In genomic region chr14:74538187-74538586, GRCm38 (mm10) we compare ENCODE assay signal across 25 mouse cellular contexts.
DNase-seq lines count a peak whose midpoint lies in the region; ATAC-seq and TF ChIP-seq lines count a peak whose summit lies in the region.
"Had no signal": no experiment of that assay in that cellular context is flagged by ENCODE, and none has a peak within 500 bp of the region (broad histone marks: within the 10 kb centered on the region; RNA-seq: fewer than 3 reads in every experiment).

No protein-coding gene starts in this region.

- no peak overlapping the region for H3K9ac ChIP-seq in forebrain, postnatal 0 days
- no peak overlapping the region for H3K9ac ChIP-seq in forebrain, embryonic 13.5 days
- H3K9ac ChIP-seq in stomach, embryonic 14.5 days (replicated peaks; ENCODE audit: low read depth, low read length), result no peak overlapping the region
- H3K9ac ChIP-seq in stomach, postnatal 0 days (ENCODE audit: low read length), result no peak overlapping the region
- H3K9ac ChIP-seq: embryonic facial prominence, embryonic 13.5 days; kidney, embryonic 15.5 days; limb, embryonic 15.5 days; liver, embryonic 14.5 days; lung, embryonic 15.5 days had no signal

- no peaks in the 10 kb centered on the region for H3K36me3 ChIP-seq in forebrain, postnatal 0 days (ENCODE audit: insufficient read depth)
- H3K36me3 ChIP-seq in forebrain, embryonic 13.5 days (ENCODE audit: poor library complexity, severe bottlenecking), result no peaks in the 10 kb centered on the region
- no peaks in the 10 kb centered on the region for H3K36me3 ChIP-seq in stomach, embryonic 14.5 days (ENCODE audit: control insufficient read depth, insufficient read depth, low read length)
- H3K36me3 ChIP-seq in stomach, postnatal 0 days (ENCODE audit: control insufficient read depth, insufficient read depth, low read length), result no peaks in the 10 kb centered on the region
- H3K36me3 ChIP-seq: embryonic facial prominence, embryonic 13.5 days; kidney, embryonic 15.5 days; limb, embryonic 15.5 days; lung, embryonic 15.5 days had no signal

- no peak overlapping the region for H3K4me3 ChIP-seq in forebrain, postnatal 0 days (ENCODE audit: low read depth, low read length)
- no peak overlapping the region for H3K4me3 ChIP-seq in forebrain, embryonic 13.5 days
- H3K4me3 ChIP-seq in stomach, embryonic 14.5 days (ENCODE audit: low read depth, low read length), result no peak overlapping the region
- no peak overlapping the region for H3K4me3 ChIP-seq in stomach, postnatal 0 days (ENCODE audit: low read depth, low read length)
- H3K4me3 ChIP-seq: embryonic facial prominence, embryonic 13.5 days; kidney, embryonic 15.5 days; limb, embryonic 15.5 days; lung, embryonic 15.5 days had no signal

- no peaks in the 10 kb centered on the region for H3K4me1 ChIP-seq in forebrain, postnatal 0 days (ENCODE audit: insufficient read depth)
- H3K4me1 ChIP-seq in forebrain, embryonic 13.5 days, result no peaks in the 10 kb centered on the region
- no peaks in the 10 kb centered on the region for H3K4me1 ChIP-seq in stomach, embryonic 14.5 days (ENCODE audit: control insufficient read depth, insufficient read depth, low read length)
- no peaks in the 10 kb centered on the region for H3K4me1 ChIP-seq in stomach, postnatal 0 days (replicated peaks; ENCODE audit: control insufficient read depth, insufficient read depth)
- H3K4me1 ChIP-seq: embryonic facial prominence, embryonic 13.5 days; kidney, embryonic 15.5 days; limb, embryonic 15.5 days; lung, embryonic 15.5 days had no signal

- H3K9me3 ChIP-seq in forebrain, postnatal 0 days (ENCODE audit: low read length), result no peaks in the 10 kb centered on the region
- no peaks in the 10 kb centered on the region for H3K9me3 ChIP-seq in forebrain, embryonic 13.5 days (replicated peaks)
- H3K9me3 ChIP-seq in stomach, embryonic 14.5 days (ENCODE audit: control insufficient read depth, low read depth, low read length), result no peaks in the 10 kb centered on the region
- no peaks in the 10 kb centered on the region for H3K9me3 ChIP-seq in stomach, postnatal 0 days (ENCODE audit: control insufficient read depth, low read length)
- H3K9me3 ChIP-seq: embryonic facial prominence, embryonic 13.5 days; kidney, embryonic 15.5 days; limb, embryonic 15.5 days; lung, embryonic 15.5 days had no signal

- WGBS in forebrain, postnatal 0 days, result 62% methylated on average over 2 of the region's 2 CpGs
- WGBS in forebrain, embryonic 13.5 days, result 91% methylated on average over 2 of the region's 2 CpGs
- 60% methylated on average over 2 of the region's 2 CpGs for WGBS in stomach, embryonic 14.5 days
- WGBS in stomach, postnatal 0 days, result 59% methylated on average over 2 of the region's 2 CpGs

- no peak for TF ChIP-seq EP300 in stomach, postnatal 0 days (optimal IDR thresholded peaks at IDR 0.05)

- intact Hi-C loops in left cerebral cortex, postnatal 14 days (cut with DNase I), result no loop called here
- intact Hi-C loops in left cerebral cortex, postnatal 36 days (cut with DNase I), result no loop called here

- no peak overlapping the region for H3K27ac ChIP-seq in forebrain, postnatal 0 days (ENCODE audit: low read depth, low read length)
- no peak overlapping the region for H3K27ac ChIP-seq in forebrain, embryonic 13.5 days
- no peak overlapping the region for H3K27ac ChIP-seq in stomach, embryonic 14.5 days (ENCODE audit: low read length)
- H3K27ac ChIP-seq in stomach, postnatal 0 days (replicated peaks), result no peak overlapping the region
- H3K27ac ChIP-seq: embryonic facial prominence, embryonic 13.5 days; kidney, embryonic 15.5 days; limb, embryonic 15.5 days; liver, embryonic 14.5 days; lung, embryonic 15.5 days had no signal

- DNase-seq in forebrain, postnatal 0 days, result peak; percentile 77
- peak; percentile 41 to 70 for DNase-seq in left cerebral cortex, postnatal 14 days (ENCODE audit: low spot score in 2 of 2)
- DNase-seq in left cerebral cortex, postnatal 36 days (ENCODE audit: low spot score in 2 of 2), result no peak
- no peak for DNase-seq in stomach, postnatal 0 days (ENCODE audit: low spot score)
- no peak for DNase-seq in kidney, postnatal 25 days
- DNase-seq: adrenal gland, postnatal 36 days; cerebellum, adult 18-20 months; cerebellum, postnatal 25 days; gastrocnemius, postnatal 14 days; heart, adult 11 months; kidney, adult 11 months; kidney, postnatal 4 days; layer of hippocampus, adult 9-11 months; lung, postnatal 36 days; midbrain, embryonic 14.5 days; thymus, postnatal 14 days had no signal

- no peak overlapping the region for H3K4me2 ChIP-seq in forebrain, postnatal 0 days (ENCODE audit: low read depth)
- H3K4me2 ChIP-seq in forebrain, embryonic 13.5 days, result no peak overlapping the region
- no peak overlapping the region for H3K4me2 ChIP-seq in stomach, embryonic 14.5 days (replicated peaks; ENCODE audit: low read depth, low read length)
- H3K4me2 ChIP-seq in stomach, postnatal 0 days (replicated peaks; ENCODE audit: low read depth), result no peak overlapping the region
- H3K4me2 ChIP-seq: embryonic facial prominence, embryonic 13.5 days; heart, embryonic 11.5 days; kidney, embryonic 15.5 days; limb, embryonic 15.5 days; lung, embryonic 15.5 days had no signal

- no peaks in the 10 kb centered on the region for H3K27me3 ChIP-seq in forebrain, postnatal 0 days (ENCODE audit: insufficient read depth, low read length)
- H3K27me3 ChIP-seq in forebrain, embryonic 13.5 days, result no peaks in the 10 kb centered on the region
- no peaks in the 10 kb centered on the region for H3K27me3 ChIP-seq in stomach, embryonic 14.5 days (ENCODE audit: control insufficient read depth, insufficient read depth, low read length)
- no peaks in the 10 kb centered on the region for H3K27me3 ChIP-seq in stomach, postnatal 0 days (ENCODE audit: control insufficient read depth, insufficient read depth, low read length)
- H3K27me3 ChIP-seq: embryonic facial prominence, embryonic 13.5 days; kidney, embryonic 15.5 days; limb, embryonic 15.5 days; lung, embryonic 15.5 days; Patski had no signal

- ATAC-seq in forebrain, postnatal 0 days, result peak; percentile 64
- ATAC-seq in forebrain, embryonic 13.5 days, result no peak
- peak; percentile 46; the same call in 1 of the 2 replicates for ATAC-seq in stomach, embryonic 14.5 days (ENCODE audit: insufficient number of reproducible peaks, insufficient read depth, low FRiP score, low read depth)
- no peak for ATAC-seq in stomach, postnatal 0 days (ENCODE audit: low FRiP score, low TSS enrichment)
- ATAC-seq: Patski had no signal

- no peak for TF ChIP-seq CTCF in forebrain, postnatal 0 days (IDR thresholded peaks at IDR 0.05; ENCODE audit: low read depth)
- TF ChIP-seq CTCF in stomach, postnatal 0 days (IDR thresholded peaks at IDR 0.05; ENCODE audit: low read depth), result no peak

Comparison
In these comparisons a context has a peak if more than half of its experiments do, and no peak if none do; other contexts are left out.
1. ATAC-seq: peak in forebrain, postnatal 0 days (single experiment) and stomach, embryonic 14.5 days (single experiment); none in forebrain, embryonic 13.5 days (single experiment) and stomach, postnatal 0 days (single experiment).
2. DNase-seq: peak in forebrain, postnatal 0 days (single experiment) and left cerebral cortex, postnatal 14 days (2 of 2); none in left cerebral cortex, postnatal 36 days (0 of 2), stomach, postnatal 0 days (single experiment) and kidney, postnatal 25 days (0 of 2).